Mouse (Mus musculus): ENCODE results near the gene Itm2c. TPM values are rescaled to one million over a fixed set of nuclear protein-coding genes. Genes with fewer than 3 reads are reported as not detected.

The Itm2c gene
- total RNA-seq (2022) = 100 to 1,000 TPM; 674 to 963 (median 811) TPM

- DNase-seq = peak; percentile 88
Measured at GRCm38 (mm10) chr1:85894231-85894747, at the start of gene Itm2c. Gene Itm2c (plus strand): TSS chr1:85894281.

- DNase-seq = no peak
Measured at GRCm38 (mm10) chr1:85844981-85845380, 49.1 kb upstream of the Itm2c start.

GRCm38 (mm10) chr1:85845476-85845875 is 48.6 kb upstream of the Itm2c start:
- DNase-seq = no peak

- DNase-seq = no peak
Measured at GRCm38 (mm10) chr1:85849016-85849415, 45.1 kb upstream of the Itm2c start.

GRCm38 (mm10) chr1:85850851-85851250 is 43.2 kb upstream of the Itm2c start:
- DNase-seq = peak; percentile 59

- peak; percentile 66 for DNase-seq
Measured at GRCm38 (mm10) chr1:85852996-85853689, 40.9 kb upstream of the Itm2c start.

- DNase-seq = no peak
Measured at GRCm38 (mm10) chr1:85853865-85854264, 40.2 kb upstream of the Itm2c start.

- no peak for DNase-seq
Measured at GRCm38 (mm10) chr1:85854475-85854874, 39.6 kb upstream of the Itm2c start.

- no peak for DNase-seq
Measured at GRCm38 (mm10) chr1:85856266-85856665, 37.8 kb upstream of the Itm2c start.

GRCm38 (mm10) chr1:85857261-85857754 is 36.8 kb upstream of the Itm2c start:
- no peak for DNase-seq

GRCm38 (mm10) chr1:85864383-85864782 is 29.7 kb upstream of the Itm2c start:
- no peak for DNase-seq

GRCm38 (mm10) chr1:85870001-85870400 is 24.1 kb upstream of the Itm2c start:
- DNase-seq = no peak

- DNase-seq = no peak
Measured at GRCm38 (mm10) chr1:85870546-85870945, 23.5 kb upstream of the Itm2c start.

- DNase-seq = no peak
Measured at GRCm38 (mm10) chr1:85882003-85882402, 12.1 kb upstream of the Itm2c start.

- DNase-seq = no peak
Measured at GRCm38 (mm10) chr1:85887221-85887620, 6.9 kb upstream of the Itm2c start.

GRCm38 (mm10) chr1:85894748-85895360 is 773 bp downstream of the Itm2c start:
- no peak for DNase-seq

- peak; percentile 77 for DNase-seq
Measured at GRCm38 (mm10) chr1:85895391-85895837, 1.3 kb downstream of the Itm2c start.

- no peak for DNase-seq
Measured at GRCm38 (mm10) chr1:85896110-85896509, 2.0 kb downstream of the Itm2c start.

- DNase-seq = no peak
Measured at GRCm38 (mm10) chr1:85896781-85897700, 3.0 kb downstream of the Itm2c start.

GRCm38 (mm10) chr1:85897901-85898760 is 4.0 kb downstream of the Itm2c start:
- DNase-seq = no peak

GRCm38 (mm10) chr1:85898761-85899387 is 4.8 kb downstream of the Itm2c start:
- DNase-seq = no peak
